Mouse (Mus musculus): ENCODE results near the gene Rnf187.

Rnf187 gene

GRCm38 (mm10) chr11:58894456-58894855 lies 44.3 kb downstream of the Rnf187 start:
- no peak for DNase-seq (ENCODE audit: low spot score)

GRCm38 (mm10) chr11:58890511-58890910 lies 48.2 kb downstream of the Rnf187 start:
- DNase-seq (ENCODE audit: low spot score): no peak

- no peak for DNase-seq (ENCODE audit: low spot score)
Observed at GRCm38 (mm10) chr11:58883756-58884155, 55.0 kb downstream of the Rnf187 start.

All from MN1 (cell line).